Mouse (Mus musculus): ENCODE measurements around the gene Fam71e1. TPM values are rescaled to one million over a fixed set of nuclear protein-coding genes. Genes with fewer than 3 reads are reported as not detected.

Gene Fam71e1
- polyA plus RNA-seq (2017; shearing (Covaris generic)), result 2.0 TPM

GRCm38 (mm10) chr7:44495992-44496770 lies at the start of gene Fam71e1, which contains the start of gene Emc10:
Gene Fam71e1 (plus strand): TSS chr7:44496581.
Gene Emc10 (minus strand): TSS chr7:44496529.

GRCm38 (mm10) chr7:44465111-44465510 lies 31.3 kb upstream of the Fam71e1 start, which contains the start of gene Aspdh:
Gene Aspdh (plus strand): TSS chr7:44465391.

GRCm38 (mm10) chr7:44467811-44468411 lies 28.5 kb upstream of the Fam71e1 start, which contains the start of gene Josd2:
Gene Josd2 (plus strand): TSS chr7:44467980.

GRCm38 (mm10) chr7:44524502-44524901 lies 28.1 kb downstream of the Fam71e1 start, which contains the start of gene Mybpc2:
Gene Mybpc2 (minus strand): TSS chr7:44524656.

GRCm38 (mm10) chr7:44531946-44532732 lies 35.8 kb downstream of the Fam71e1 start, which contains the start of gene Spib:
Gene Spib (minus strand): TSS chr7:44532071.

GRCm38 (mm10) chr7:44548497-44549087 lies 52.2 kb downstream of the Fam71e1 start, which contains the start of gene Pold1:
Gene Pold1 (minus strand): TSS chr7:44548849.

Other genes starting within 250 kb of the Fam71e1 start
- 0.62 TPM for gene 1700028J19Rik, start 249.9 kb upstream of the Fam71e1 start, polyA plus RNA-seq (2017; shearing (Covaris generic))
- 218 TPM for gene 2410002F23Rik, start 249.9 kb upstream of the Fam71e1 start, polyA plus RNA-seq (2017; shearing (Covaris generic))
- not detected for gene Acp4, start 239.2 kb upstream of the Fam71e1 start, polyA plus RNA-seq (2017; shearing (Covaris generic))
- not detected for gene Gm15517, start 235.1 kb upstream of the Fam71e1 start, polyA plus RNA-seq (2017; shearing (Covaris generic))
- gene Clec11a, start 189.7 kb upstream of the Fam71e1 start, polyA plus RNA-seq (2017; shearing (Covaris generic)), result 0.29 TPM
- 0.13 TPM for gene Shank1, start 186.3 kb upstream of the Fam71e1 start, polyA plus RNA-seq (2017; shearing (Covaris generic))
- 0.20 TPM for gene Syt3, start 112.5 kb upstream of the Fam71e1 start, polyA plus RNA-seq (2017; shearing (Covaris generic))
- not detected for gene 1700008O03Rik, start 110.8 kb upstream of the Fam71e1 start, polyA plus RNA-seq (2017; shearing (Covaris generic))
- gene Lrrc4b, start 67.6 kb upstream of the Fam71e1 start, polyA plus RNA-seq (2017; shearing (Covaris generic)), result 0.13 TPM
- gene Aspdh, start 31.2 kb upstream of the Fam71e1 start, polyA plus RNA-seq (2017; shearing (Covaris generic)), result 0.57 TPM
- gene Josd2, start 28.6 kb upstream of the Fam71e1 start, polyA plus RNA-seq (2017; shearing (Covaris generic)), result 61.2 TPM
- gene Emc10, start 52 bp upstream of the Fam71e1 start, polyA plus RNA-seq (2017; shearing (Covaris generic)), result 164 TPM
- not detected for gene Mybpc2, start 28.1 kb downstream of the Fam71e1 start, polyA plus RNA-seq (2017; shearing (Covaris generic))
- gene Spib, start 35.5 kb downstream of the Fam71e1 start, polyA plus RNA-seq (2017; shearing (Covaris generic)), result 0.54 TPM
- gene Pold1, start 52.3 kb downstream of the Fam71e1 start, polyA plus RNA-seq (2017; shearing (Covaris generic)), result 49.4 TPM
- gene Nr1h2, start 57.4 kb downstream of the Fam71e1 start, polyA plus RNA-seq (2017; shearing (Covaris generic)), result 217 TPM
- not detected for gene Napsa, start 75.8 kb downstream of the Fam71e1 start, polyA plus RNA-seq (2017; shearing (Covaris generic))
- 0.16 TPM for gene Kcnc3, start 94.1 kb downstream of the Fam71e1 start, polyA plus RNA-seq (2017; shearing (Covaris generic))
- gene Myh14, start 174.3 kb downstream of the Fam71e1 start, polyA plus RNA-seq (2017; shearing (Covaris generic)), result 0.89 TPM
- not detected for gene Izumo2, start 212.2 kb downstream of the Fam71e1 start, polyA plus RNA-seq (2017; shearing (Covaris generic))